Mouse (Mus musculus) heart, adult 2 months (tissue): ENCODE measurements around the gene Rgl1. TPM values are rescaled to one million over a fixed set of nuclear protein-coding genes. Genes with fewer than 3 reads are reported as not detected.
"Not testable (repeated sequence)": the region's sequence is repeated elsewhere in the genome, so short reads cannot be mapped to it uniquely, and the experiment has no call there.

Source experiments
- DNase-seq, 2 experiments: peaks; one replicate each; pipeline ENCODE4 v3.0.0; 2021
- H3K27ac ChIP-seq: fragments of 200-600 bp; 2 replicates; pipeline ENCODE4 v1.8.1; 2022
- H3K27me3 ChIP-seq: fragments of 200-500 bp; 2 replicates; pipeline ENCODE4 v1.6.1; 2012; ENCODE audit warnings: mild to moderate bottlenecking, low read length, inconsistent platforms, mixed read lengths; ENCODE audit not compliant: control insufficient read depth, insufficient read depth
- H3K36me3 ChIP-seq: fragments of 200-500 bp; 2 replicates; pipeline ENCODE4 v1.6.1; 2012; ENCODE audit warnings: low read length, inconsistent platforms; ENCODE audit not compliant: control insufficient read depth, insufficient read depth
- H3K4me1 ChIP-seq: fragments of 200-500 bp; 2 replicates; pipeline ENCODE4 v1.6.1; 2011; ENCODE audit warnings: low read length; ENCODE audit not compliant: control insufficient read depth, insufficient read depth
- H3K4me3 ChIP-seq: fragments of 200-600 bp; 2 replicates; pipeline ENCODE4 v1.8.1; 2022
- H3K79me2 ChIP-seq: fragments of 200-500 bp; replicated peaks from 2 replicates; pipeline ENCODE4 v1.6.1; 2012; ENCODE audit warnings: mild to moderate bottlenecking, inconsistent platforms, low read length, moderate library complexity, mixed read lengths; ENCODE audit not compliant: control insufficient read depth, insufficient read depth
- H3K9ac ChIP-seq: fragments of 200-500 bp; 2 replicates; pipeline ENCODE4 v1.6.1; 2012; ENCODE audit warnings: low read depth, mild to moderate bottlenecking, control low read depth, inconsistent platforms, low read length, mixed read lengths
- CTCF ChIP-seq: fragments of 200-600 bp; IDR thresholded peaks from 2 replicates; pipeline ENCODE4 v1.8.1; 2022; ENCODE audit warnings: antibody characterized with exemption, mild to moderate bottlenecking, moderate library complexity
- EP300 ChIP-seq: fragments of 200-500 bp; IDR thresholded peaks from 2 replicates; pipeline ENCODE4 v1.6.1; 2011; ENCODE audit warnings: low read depth, low read length, control low read depth; ENCODE audit not compliant: insufficient read depth
- POLR2A ChIP-seq: fragments of 200-500 bp; IDR thresholded peaks from 2 replicates; pipeline ENCODE4 v1.6.1; 2011; ENCODE audit warnings: mild to moderate bottlenecking, low read depth, low read length, control low read depth; ENCODE audit not compliant: insufficient read depth
- WGBS: fragments of 180-500 bp; shearing (Covaris S2); methylation state at CpG from one replicate; pipeline ENCODE4 v1.1.7; 2018; 5-methylcytosine and 5-hydroxymethylcytosine counted together
- intact Hi-C: fragments of 180-260 bp; cut with DNase I; formaldehyde crosslinking; loops from one replicate; pipeline ENCODE4 v1.15.1; 2025
- polyA plus RNA-seq: library from polyadenylated mRNA; depleted of rRNA; stranded (reverse); fragments of >200 nt; gene quantifications from 2 replicates; pipeline ENCODE4 v1.2.3, GENCODE M21; 2012
- total RNA-seq, 2 experiments: library from RNA; stranded (reverse); gene quantifications; 2 replicates each; pipeline ENCODE4 v1.2.3; 2021

Gene Rgl1
- total and polyA plus RNA-seq, 3 experiments: 14.9 to 33.2 (median 28.4) TPM

- TF ChIP-seq EP300: no peak
- no peak for TF ChIP-seq CTCF
- TF ChIP-seq POLR2A: no peak
These were observed 114.7 kb downstream of the Rgl1 start for GRCm38 (mm10) chr1:152651495-152651874.

GRCm38 (mm10) chr1:152650856-152651494 is 115.2 kb downstream of the Rgl1 start:
- no peaks in the 10 kb centered on the region for H3K36me3 ChIP-seq
- H3K9ac ChIP-seq: no peak overlapping the region
- peaks cover 2% of the 10 kb centered on the region for H3K4me1 ChIP-seq
- no peaks in the 10 kb centered on the region for H3K79me2 ChIP-seq
- H3K4me3 ChIP-seq: no peak overlapping the region
- no peak overlapping the region for H3K27ac ChIP-seq
- intact Hi-C loops: no loop called here
- no peak for TF ChIP-seq POLR2A
- no peak for TF ChIP-seq EP300
- TF ChIP-seq CTCF: no peak
- DNase-seq: peak in 1 of 2 experiments; percentile 10
- 98% methylated on average over 6 of the region's 6 CpGs for WGBS
- no peaks in the 10 kb centered on the region for H3K27me3 ChIP-seq

More at GRCm38 (mm10) chr1:152651495-152651874, 114.7 kb downstream of the Rgl1 start:
- Histone ChIP-seq H3K27ac (no peak overlapping the region), H3K9ac (no peak overlapping the region), H3K27me3 (no peaks in the 10 kb centered on the region), H3K79me2 (no peaks in the 10 kb centered on the region), H3K36me3 (no peaks in the 10 kb centered on the region), H3K4me3 (no peak overlapping the region), H3K4me1 (peaks cover 2% of the 10 kb centered on the region)
- intact Hi-C loops: no loop called here
- no peak for DNase-seq
- WGBS: 100% methylated on average over 1 of the region's 1 CpGs

GRCm38 (mm10) chr1:152648052-152648451 is 118.1 kb downstream of the Rgl1 start:
- Histone ChIP-seq H3K9ac (no peak overlapping the region), H3K27me3 (no peaks in the 10 kb centered on the region), H3K27ac (no peak overlapping the region), H3K36me3 (no peaks in the 10 kb centered on the region), H3K4me3 (no peak overlapping the region), H3K79me2 (no peaks in the 10 kb centered on the region), H3K4me1 (peaks cover 2% of the 10 kb centered on the region)
- peak; percentile 12 to 13 for DNase-seq
- WGBS: 53% methylated on average over 5 of the region's 5 CpGs
- intact Hi-C loops: no loop called here
- TF ChIP-seq POLR2A (no peak), CTCF (no peak), EP300 (no peak)

- H3K9ac ChIP-seq, H3K4me3 ChIP-seq, H3K27me3 ChIP-seq, H3K27ac ChIP-seq, intact Hi-C loops, H3K36me3 ChIP-seq, H3K4me1 ChIP-seq, H3K79me2 ChIP-seq, DNase-seq: not testable (repeated sequence)
- WGBS: 87% methylated on average over 10 of the region's 10 CpGs
These were observed 123.9 kb downstream of the Rgl1 start for GRCm38 (mm10) chr1:152642207-152642606.

GRCm38 (mm10) chr1:152640195-152640981 is 125.8 kb downstream of the Rgl1 start:
- Histone ChIP-seq H3K27ac (peak overlapping the region; percentile 38; the same call in 1 of the 2 replicates), H3K27me3 (no peaks in the 10 kb centered on the region), H3K79me2 (no peaks in the 10 kb centered on the region), H3K4me3 (no peak overlapping the region), H3K9ac (no peak overlapping the region), H3K4me1 (peaks cover 6% of the 10 kb centered on the region), H3K36me3 (no peaks in the 10 kb centered on the region)
- TF ChIP-seq POLR2A: no peak
- TF ChIP-seq CTCF: no peak
- peak; percentile 60; the same call in 1 of the 2 replicates for TF ChIP-seq EP300
- intact Hi-C loops: no loop called here
- WGBS: 25% methylated on average over 11 of the region's 11 CpGs
- peak; percentile 75 to 84 for DNase-seq

- Histone ChIP-seq H3K79me2 (no peaks in the 10 kb centered on the region), H3K9ac (no peak overlapping the region), H3K36me3 (no peaks in the 10 kb centered on the region), H3K4me3 (no peak overlapping the region), H3K4me1 (peaks cover 8% of the 10 kb centered on the region), H3K27ac (no peak overlapping the region), H3K27me3 (no peaks in the 10 kb centered on the region)
- WGBS: 98% methylated on average over 7 of the region's 7 CpGs
- no peak for DNase-seq
- TF ChIP-seq POLR2A: no peak
- no peak for TF ChIP-seq CTCF
- no peak for TF ChIP-seq EP300
- intact Hi-C loops: no loop called here
These were observed 126.8 kb downstream of the Rgl1 start for GRCm38 (mm10) chr1:152639344-152639743.
